Mouse (Mus musculus) midbrain, embryonic 11.5 days (tissue): Measurements from ENCODE around the gene Tor2a. TPM values are rescaled to one million over a fixed set of nuclear protein-coding genes. Genes with fewer than 3 reads are reported as not detected.

Experiments used
- ATAC-seq: fragments of 200-750 bp; cut with Nextera tagmentation; 2 replicates; pipeline ENCODE4 v1.8.0; 2017; ENCODE audit warnings: moderate TSS enrichment, moderate library complexity; ENCODE audit not compliant: low FRiP score
- DNase-seq: peaks from one replicate; pipeline ENCODE4 v3.0.0; 2015; ENCODE audit warnings: low spot score; ENCODE audit errors: missing footprints
- H3K27ac ChIP-seq: fragments of 300-500 bp; sonication (generic); 2 replicates; pipeline ENCODE4 v1.5.1; 2014; ENCODE audit warnings: low read depth, low read length
- H3K27me3 ChIP-seq: fragments of 300-500 bp; sonication (generic); 2 replicates; pipeline ENCODE4 v1.6.1; 2014; ENCODE audit warnings: mild to moderate bottlenecking, low read length, moderate library complexity, mixed read lengths; ENCODE audit not compliant: control insufficient read depth, insufficient read depth
- H3K36me3 ChIP-seq: fragments of 300-500 bp; sonication (generic); 2 replicates; pipeline ENCODE4 v1.6.1; 2014; ENCODE audit warnings: mild to moderate bottlenecking, low read length, moderate library complexity, mixed read lengths; ENCODE audit not compliant: control insufficient read depth, insufficient read depth
- H3K4me1 ChIP-seq: fragments of 300-500 bp; sonication (generic); 2 replicates; pipeline ENCODE4 v1.6.1; 2014; ENCODE audit warnings: low read length; ENCODE audit not compliant: control insufficient read depth, insufficient read depth
- H3K4me2 ChIP-seq: fragments of 300-500 bp; sonication (generic); 2 replicates; pipeline ENCODE4 v1.6.1; 2014; ENCODE audit warnings: mild to moderate bottlenecking, moderate library complexity
- H3K4me3 ChIP-seq: fragments of 300-500 bp; sonication (generic); 2 replicates; pipeline ENCODE4 v1.5.1; 2014; ENCODE audit warnings: low read depth, low read length
- H3K9ac ChIP-seq: fragments of 300-500 bp; sonication (generic); 2 replicates; pipeline ENCODE4 v1.6.1; 2014; ENCODE audit warnings: low read length
- H3K9me3 ChIP-seq: fragments of 300-500 bp; sonication (generic); 2 replicates; pipeline ENCODE4 v1.6.1; 2016; ENCODE audit warnings: low read length; ENCODE audit not compliant: control insufficient read depth
- WGBS: fragments of 180-500 bp; shearing (Covaris S2); extraction: QIAGEN DNeasy Blood & Tissue Kit; methylation state at CpG from one replicate; pipeline ENCODE4 v1.1.7; 2014; 5-methylcytosine and 5-hydroxymethylcytosine counted together
- polyA plus RNA-seq: library from polyadenylated mRNA; unstranded; fragments of >200 nt; fragmentation: Nextera tagmentation; extraction: Ambion mirVana; gene quantifications from 2 replicates; pipeline ENCODE4 v1.2.1, GENCODE M21; 2014

The Tor2a gene
- polyA plus RNA-seq, 1 experiment from 2014 or later, result 51.4 TPM

GRCm38 (mm10) chr2:32763353-32763752 is 6.3 kb downstream of the Tor2a start:
- Histone ChIP-seq H3K9ac (no peak overlapping the region), H3K27me3 (no peaks in the 10 kb centered on the region), H3K9me3 (no peaks in the 10 kb centered on the region), H3K4me1 (no peaks in the 10 kb centered on the region), H3K36me3 (peaks cover 4% of the 10 kb centered on the region; the same call in 1 of the 2 replicates), H3K4me2 (no peak overlapping the region), H3K4me3 (no peak overlapping the region), H3K27ac (no peak overlapping the region)
- DNase-seq (no peak), ATAC-seq (no peak)
- 78% methylated on average over 3 of the region's 3 CpGs for WGBS

GRCm38 (mm10) chr2:32767241-32767640 is 10.2 kb downstream of the Tor2a start:
- DNase-seq, result no peak
- H3K27me3 ChIP-seq, result no peaks in the 10 kb centered on the region
- H3K9ac ChIP-seq, result no peak overlapping the region
- ATAC-seq, result no peak
- 80% methylated on average over 12 of the region's 12 CpGs for WGBS
- H3K4me3 ChIP-seq, result no peak overlapping the region
- H3K9me3 ChIP-seq, result no peaks in the 10 kb centered on the region
- no peak overlapping the region for H3K4me2 ChIP-seq
- H3K4me1 ChIP-seq, result peaks cover 5% of the 10 kb centered on the region
- no peak overlapping the region for H3K27ac ChIP-seq
- H3K36me3 ChIP-seq, result no peaks in the 10 kb centered on the region

GRCm38 (mm10) chr2:32768661-32769285 is 11.7 kb downstream of the Tor2a start:
- Histone ChIP-seq H3K4me2 (no peak overlapping the region), H3K4me1 (peaks cover 5% of the 10 kb centered on the region), H3K4me3 (no peak overlapping the region), H3K9me3 (no peaks in the 10 kb centered on the region), H3K36me3 (no peaks in the 10 kb centered on the region), H3K27ac (no peak overlapping the region), H3K27me3 (no peaks in the 10 kb centered on the region), H3K9ac (no peak overlapping the region)
- DNase-seq (no peak), ATAC-seq (no peak)
- 51% methylated on average over 19 of the region's 19 CpGs for WGBS

DNA sequence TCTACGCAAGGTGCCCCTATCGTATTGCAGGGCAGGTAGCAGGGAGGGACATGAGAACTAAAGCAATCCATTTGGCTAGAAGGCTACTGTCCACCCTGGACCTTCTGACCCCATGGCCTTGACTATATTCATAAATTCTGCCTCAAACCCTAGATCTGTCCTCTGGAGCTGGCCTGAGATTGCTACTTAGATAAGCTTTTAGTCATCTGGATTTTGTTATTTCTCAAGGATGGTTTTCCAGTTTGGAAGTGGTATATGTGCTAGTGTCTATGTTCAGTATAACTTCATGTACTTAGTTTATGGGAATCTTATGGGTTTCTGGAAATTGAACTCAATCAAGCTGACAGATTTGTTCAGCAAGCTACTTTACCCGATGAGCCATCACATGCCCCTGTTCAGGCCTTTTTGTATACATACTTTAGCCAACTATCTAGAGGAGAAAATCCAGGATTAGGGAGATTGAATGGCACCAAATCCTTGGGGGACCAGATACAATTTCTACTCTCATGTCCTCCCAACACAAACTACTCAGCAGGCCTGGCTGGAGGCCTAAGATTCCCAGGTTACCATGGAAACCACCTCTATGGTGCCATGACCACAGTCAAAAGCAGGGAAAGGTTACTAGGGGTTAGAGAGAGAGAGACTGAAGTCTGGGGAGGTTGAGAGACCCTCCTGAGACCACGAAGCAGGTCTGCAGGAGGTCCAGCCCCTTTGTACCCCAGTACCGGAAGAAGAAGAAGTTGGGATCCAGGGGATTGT is 12.5 kb downstream of the Tor2a start:
- no peak for ATAC-seq
- Histone ChIP-seq H3K9ac (no peak overlapping the region), H3K36me3 (no peaks in the 10 kb centered on the region), H3K9me3 (no peaks in the 10 kb centered on the region), H3K4me3 (no peak overlapping the region), H3K4me1 (peaks cover 5% of the 10 kb centered on the region), H3K4me2 (no peak overlapping the region), H3K27ac (no peak overlapping the region), H3K27me3 (no peaks in the 10 kb centered on the region)
- DNase-seq, result peak; percentile 80
- WGBS, result 47% methylated on average over 5 of the region's 5 CpGs

DNA sequence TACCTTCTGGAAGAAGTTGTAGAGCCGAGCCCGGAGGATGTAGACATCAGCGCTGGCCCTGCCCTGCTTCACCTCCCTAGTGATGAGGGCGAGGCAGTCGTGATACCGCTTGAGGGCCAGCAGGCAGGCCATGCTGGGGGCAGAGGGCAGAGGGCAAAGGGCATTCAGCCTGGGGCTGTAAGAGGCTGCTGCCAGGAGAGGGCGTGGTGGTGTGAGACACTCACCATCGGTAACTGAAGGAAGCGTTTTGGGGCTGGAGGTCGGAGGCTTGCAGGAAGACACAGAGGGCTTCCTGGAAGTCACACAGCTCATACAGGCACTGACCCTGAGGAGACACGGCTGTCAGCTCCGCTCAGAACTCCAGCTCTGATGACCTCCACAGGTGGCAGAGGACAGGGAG is 14.9 kb downstream of the Tor2a start:
- peaks cover 14% of the 10 kb centered on the region for H3K4me1 ChIP-seq
- H3K27me3 ChIP-seq, result no peaks in the 10 kb centered on the region
- H3K4me2 ChIP-seq, result no peak overlapping the region
- ATAC-seq (no peak), DNase-seq (no peak)
- H3K9ac ChIP-seq, result no peak overlapping the region
- H3K4me3 ChIP-seq, result no peak overlapping the region
- WGBS, result 34% methylated on average over 12 of the region's 12 CpGs
- no peak overlapping the region for H3K27ac ChIP-seq
- no peaks in the 10 kb centered on the region for H3K9me3 ChIP-seq
- no peaks in the 10 kb centered on the region for H3K36me3 ChIP-seq

- no peak overlapping the region for H3K9ac ChIP-seq
- H3K27me3 ChIP-seq, result no peaks in the 10 kb centered on the region
- WGBS, result 79% methylated on average over 8 of the region's 8 CpGs
- H3K4me3 ChIP-seq, result no peak overlapping the region
- DNase-seq (no peak), ATAC-seq (no peak)
- no peak overlapping the region for H3K4me2 ChIP-seq
- H3K27ac ChIP-seq, result no peak overlapping the region
- no peaks in the 10 kb centered on the region for H3K9me3 ChIP-seq
- no peaks in the 10 kb centered on the region for H3K36me3 ChIP-seq
- H3K4me1 ChIP-seq, result peaks cover 14% of the 10 kb centered on the region
Measured at GRCm38 (mm10) chr2:32772626-32773279, 15.7 kb downstream of the Tor2a start.

- Histone ChIP-seq H3K9me3 (no peaks in the 10 kb centered on the region), H3K27me3 (no peaks in the 10 kb centered on the region), H3K4me3 (peak within 1 kb of the TSS; percentile 54), H3K4me1 (peaks cover 12% of the 10 kb centered on the region; the same call in 1 of the 2 replicates), H3K36me3 (no peaks in the 10 kb centered on the region), H3K27ac (no peak within 1 kb of the TSS), H3K4me2 (peak within 1 kb of the TSS; percentile 76), H3K9ac (peak within 1 kb of the TSS; percentile 58)
- ATAC-seq (peak; percentile 97), DNase-seq (peak; percentile 99)
- under 1% methylated on average over 46 of the region's 46 CpGs for WGBS
Measured at GRCm38 (mm10) chr2:32775359-32776074, 18.5 kb downstream of the Tor2a start, which contains the start of the genes Ttc16 and Ptrh1. Gene Ttc16 (minus strand): TSS chr2:32775633. Gene Ptrh1 (plus strand): TSS chr2:32775786.

DNA sequence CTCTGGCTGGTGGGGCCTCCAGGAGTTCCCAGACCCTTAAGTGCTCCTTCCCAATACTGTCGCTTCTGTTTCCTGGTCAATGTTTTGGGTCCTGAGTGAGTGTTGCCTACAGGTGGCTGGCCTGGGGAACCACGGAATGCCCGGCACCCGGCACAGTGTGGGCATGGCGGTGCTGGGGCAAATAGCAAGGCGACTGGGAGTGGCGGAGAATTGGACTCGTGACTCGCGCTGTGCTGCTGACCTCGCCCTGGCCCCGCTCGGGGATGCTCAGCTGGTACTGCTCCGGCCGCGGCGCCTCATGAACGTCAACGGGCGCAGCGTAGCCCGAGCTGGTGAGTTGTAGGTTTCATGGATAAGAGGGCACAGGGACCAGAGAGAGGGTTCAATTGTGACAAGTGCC is 19.2 kb downstream of the Tor2a start:
- H3K4me3 ChIP-seq, result peak overlapping the region; percentile 54
- H3K4me2 ChIP-seq, result peak overlapping the region; percentile 76
- no peaks in the 10 kb centered on the region for H3K27me3 ChIP-seq
- 26% methylated on average over 22 of the region's 22 CpGs for WGBS
- H3K9me3 ChIP-seq, result no peaks in the 10 kb centered on the region
- H3K27ac ChIP-seq, result no peak overlapping the region
- no peak for DNase-seq
- H3K4me1 ChIP-seq, result peaks cover 12% of the 10 kb centered on the region; the same call in 1 of the 2 replicates
- no peak for ATAC-seq
- H3K9ac ChIP-seq, result peak overlapping the region; percentile 54
- no peaks in the 10 kb centered on the region for H3K36me3 ChIP-seq
